Mouse (Mus musculus) retina, adult 2 months (tissue): Measurements from ENCODE around the gene Zkscan2.

Experiments used
- DNase-seq: peaks from one replicate; pipeline ENCODE4 v3.0.0-alpha.2; 2012; ENCODE audit warnings: low read depth, low spot score

Zkscan2 gene

GRCm38 (mm10) chr7:123442079-123442478, 58.2 kb downstream of the Zkscan2 start:
- DNase-seq, result no peak

GRCm38 (mm10) chr7:123431206-123431605, 69.0 kb downstream of the Zkscan2 start:
- DNase-seq, result no peak

GRCm38 (mm10) chr7:123430411-123430705, 69.9 kb downstream of the Zkscan2 start:
- DNase-seq, result no peak

GRCm38 (mm10) chr7:123429624-123430410, 70.4 kb downstream of the Zkscan2 start:
- DNase-seq, result no peak
